Mouse (Mus musculus) CH12F3 (cell line): ENCODE data around the gene Cdk6.
"Not testable (repeated sequence)": the region's sequence is repeated elsewhere in the genome, so short reads cannot be mapped to it uniquely, and the experiment has no call there.

Experiments used
- in situ Hi-C: fragments of 300-500 bp; cut with MboI; formaldehyde crosslinking; loops from 2 replicates; pipeline ENCODE4 v1.14.3; 2020; ENCODE audit warnings: low sequenced_read_pairs

Gene Cdk6

GRCm38 (mm10) chr5:3344081-3344631, 2.9 kb downstream of the Cdk6 start:
- in situ Hi-C loops, result no loop called here

- in situ Hi-C loops, result not testable (repeated sequence)
Measured at GRCm38 (mm10) chr5:3345540-3345939, 4.3 kb downstream of the Cdk6 start.

GRCm38 (mm10) chr5:3349393-3349792, 8.1 kb downstream of the Cdk6 start:
- in situ Hi-C loops, result not testable (repeated sequence)

- in situ Hi-C loops, result loop anchor here (10.0 kb wide), 1 partner anchor 163 kb away; no protein-coding TSS in a partner anchor
Measured at GRCm38 (mm10) chr5:3351836-3352235, 10.6 kb downstream of the Cdk6 start.

GRCm38 (mm10) chr5:3352314-3352713, 11.0 kb downstream of the Cdk6 start:
- in situ Hi-C loops, result loop anchor here (10.0 kb wide), 1 partner anchor 162 kb away; no protein-coding TSS in a partner anchor

- in situ Hi-C loops, result loop anchor here (10.0 kb wide), 1 partner anchor 162 kb away; no protein-coding TSS in a partner anchor
Measured at GRCm38 (mm10) chr5:3352827-3353226, 11.5 kb downstream of the Cdk6 start.

GRCm38 (mm10) chr5:3354307-3354706, 13.0 kb downstream of the Cdk6 start:
- in situ Hi-C loops, result loop anchor here (10.0 kb wide), 1 partner anchor 160 kb away; no protein-coding TSS in a partner anchor

GRCm38 (mm10) chr5:3355032-3355536, 13.8 kb downstream of the Cdk6 start:
- in situ Hi-C loops, result loop anchor here (10.0 kb wide), 1 partner anchor 160 kb away; no protein-coding TSS in a partner anchor

- in situ Hi-C loops, result loop anchor here (10.0 kb wide), 1 partner anchor 159 kb away; no protein-coding TSS in a partner anchor
Measured at GRCm38 (mm10) chr5:3355560-3356260, 14.4 kb downstream of the Cdk6 start.

- in situ Hi-C loops, result loop anchor here (10.0 kb wide), 1 partner anchor 158 kb away; no protein-coding TSS in a partner anchor
Measured at GRCm38 (mm10) chr5:3356261-3356778, 15.0 kb downstream of the Cdk6 start.

GRCm38 (mm10) chr5:3357496-3357895, 16.2 kb downstream of the Cdk6 start:
- in situ Hi-C loops, result loop anchor here (10.0 kb wide), 1 partner anchor 157 kb away; no protein-coding TSS in a partner anchor

- in situ Hi-C loops, result loop anchor here (10.0 kb wide), 1 partner anchor 156 kb away; no protein-coding TSS in a partner anchor
Measured at GRCm38 (mm10) chr5:3358687-3359520, 17.6 kb downstream of the Cdk6 start.

- in situ Hi-C loops, result loop anchor here (10.0 kb wide), 1 partner anchor 155 kb away; no protein-coding TSS in a partner anchor
Measured at GRCm38 (mm10) chr5:3359914-3360313, 18.6 kb downstream of the Cdk6 start.

GRCm38 (mm10) chr5:3361252-3361651, 20.0 kb downstream of the Cdk6 start:
- in situ Hi-C loops, result no loop called here

GRCm38 (mm10) chr5:3362111-3362510, 20.8 kb downstream of the Cdk6 start:
- in situ Hi-C loops, result no loop called here

GRCm38 (mm10) chr5:3363036-3363983, 22.0 kb downstream of the Cdk6 start:
- in situ Hi-C loops, result no loop called here

- in situ Hi-C loops, result no loop called here
Measured at GRCm38 (mm10) chr5:3367045-3367444, 25.8 kb downstream of the Cdk6 start.

GRCm38 (mm10) chr5:3369317-3369716, 28.0 kb downstream of the Cdk6 start:
- in situ Hi-C loops, result no loop called here

GRCm38 (mm10) chr5:3371212-3371611, 29.9 kb downstream of the Cdk6 start:
- in situ Hi-C loops, result no loop called here
